ENCODE assay signal across 20 mouse cellular contexts in the genomic region with DNA sequence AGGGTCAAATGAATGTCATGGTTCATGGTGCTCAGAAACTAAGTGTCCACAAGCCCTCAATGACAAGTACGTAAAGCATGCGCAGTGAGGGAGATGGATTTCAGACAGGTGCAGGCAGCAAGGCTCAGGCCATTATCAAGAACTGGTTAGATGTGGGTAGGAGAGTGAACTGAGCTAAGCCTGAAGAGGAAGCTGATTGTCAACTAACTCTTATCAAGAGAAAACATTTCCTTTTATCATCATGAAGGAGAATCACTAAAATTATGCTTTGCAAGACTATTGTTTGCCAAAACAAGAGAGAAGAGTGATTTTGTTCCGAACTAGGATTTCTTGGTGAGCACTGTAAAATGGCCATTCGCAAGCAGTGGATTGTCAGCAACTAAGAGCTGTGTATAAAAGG.
A peak's percentile ranks its signal among the peaks of the same experiment; 100 is the strongest.
DNase-seq lines count a peak whose midpoint lies in the region; ATAC-seq and TF ChIP-seq lines count a peak whose summit lies in the region.
"Had no signal": no experiment of that assay in that cellular context is flagged by ENCODE, and none has a peak within 500 bp of the region (broad histone marks: within the 10 kb centered on the region; RNA-seq: fewer than 3 reads in every experiment).

No protein-coding gene starts in this region.

- peaks cover 13 to 21% of the 10 kb centered on the region in 2 experiments for H3K4me1 ChIP-seq in MEL (ENCODE audit: control insufficient read depth in 1 of 2, insufficient read depth in 2 of 2, low read length in 2 of 2)
- no peaks in the 10 kb centered on the region for H3K4me1 ChIP-seq in hindbrain, embryonic 14.5 days (replicated peaks; ENCODE audit: control insufficient read depth, insufficient read depth, low read length)

- H3K36me3 ChIP-seq in MEL (ENCODE audit: control insufficient read depth in 1 of 2, insufficient read depth in 2 of 2, low read length in 2 of 2) = peaks cover 0 to 27% of the 10 kb centered on the region in 2 experiments; a peak in 2 of 4 replicates
- H3K36me3 ChIP-seq in hindbrain, embryonic 14.5 days (replicated peaks; ENCODE audit: control insufficient read depth, insufficient read depth) = no peaks in the 10 kb centered on the region
- H3K36me3 ChIP-seq: G1E had no signal

- no peak overlapping the region for H3K9ac ChIP-seq in MEL (ENCODE audit: control insufficient read depth, low read depth, low read length, poor library complexity, severe bottlenecking)
- H3K9ac ChIP-seq in hindbrain, embryonic 14.5 days = no peak overlapping the region

- peak; percentile 57 to 65 for TF ChIP-seq EP300 in MEL (IDR thresholded peaks at IDR 0.05; ENCODE audit: low read depth in 1 of 2, low read length in 2 of 2)

- TF ChIP-seq CTCF in MEL (IDR thresholded peaks at IDR 0.05 in 2 of 3, conservative IDR thresholded peaks at IDR 0.05 in 1 of 3; ENCODE audit: control insufficient read depth in 1 of 3, insufficient read depth in 1 of 3, low read depth in 2 of 3, low read length in 3 of 3, poor library complexity in 1 of 3, severe bottlenecking in 1 of 3) = no peak

- no peaks in the 10 kb centered on the region for H3K79me2 ChIP-seq in MEL (ENCODE audit: control insufficient read depth, insufficient read depth, low read length, poor library complexity)

- no peaks in the 10 kb centered on the region for H3K9me3 ChIP-seq in MEL (replicated peaks; ENCODE audit: insufficient read depth, low read length)
- no peaks in the 10 kb centered on the region for H3K9me3 ChIP-seq in hindbrain, embryonic 14.5 days (ENCODE audit: control insufficient read depth, low read length)

- no peaks in the 10 kb centered on the region for H3K27me3 ChIP-seq in MEL (ENCODE audit: control insufficient read depth in 1 of 2, insufficient read depth in 2 of 2, low read length in 2 of 2)
- H3K27me3 ChIP-seq in hindbrain, embryonic 14.5 days (ENCODE audit: control insufficient read depth, insufficient read depth, low read length) = no peaks in the 10 kb centered on the region
- H3K27me3 ChIP-seq: CH12.LX had no signal

- no peak overlapping the region for H3K4me2 ChIP-seq in hindbrain, embryonic 14.5 days (replicated peaks)

- H3K27ac ChIP-seq in MEL (ENCODE audit: control insufficient read depth, low read depth, low read length) = no peak overlapping the region
- H3K27ac ChIP-seq in hindbrain, embryonic 14.5 days = no peak overlapping the region

- DNase-seq in embryo, embryonic 10 days (ENCODE audit: low spot score) = peak; percentile 4
- DNase-seq in embryo, embryonic 11 days = no peak
- DNase-seq in MEL (ENCODE audit: low read depth, low spot score) = peak; percentile 20
- no peak for DNase-seq in hindbrain, embryonic 14.5 days (ENCODE audit: low spot score)
- DNase-seq: adrenal gland, adult 2 months; adrenal gland, adult 8-10 months; adrenal gland, postnatal 10 days; adrenal gland, postnatal 14 days; adrenal gland, postnatal 25 days; adrenal gland, postnatal 36 days; B cell, adult 2 months; cerebellum, adult 11 months; cerebellum, adult 11-12 months; cerebellum, adult 18-20 months; cerebellum, adult 2 months had no signal

- no peak for TF ChIP-seq RAD21 in MEL (IDR thresholded peaks at IDR 0.05; ENCODE audit: low read depth, low read length)

- TF ChIP-seq POLR2A in MEL (IDR thresholded peaks at IDR 0.05; ENCODE audit: control insufficient read depth in 1 of 2, insufficient read depth in 1 of 2, low read depth in 1 of 2, low read length in 2 of 2, poor library complexity in 1 of 2) = no peak

- 94% methylated on average over 4 of the region's 4 CpGs for WGBS in hindbrain, embryonic 14.5 days

- ATAC-seq in hindbrain, embryonic 14.5 days (ENCODE audit: low FRiP score) = no peak
- ATAC-seq: activated CD4-positive, CD25-positive, alpha-beta regulatory T cell, adult 4 months; CD4-positive, CD25-positive, alpha-beta regulatory T cell, adult 4 months; Patski had no signal

- H3K4me3 ChIP-seq in MEL (ENCODE audit: control insufficient read depth in 1 of 2, insufficient read depth in 1 of 2, low read depth in 2 of 2, low read length in 2 of 2) = no peak overlapping the region
- H3K4me3 ChIP-seq in hindbrain, embryonic 14.5 days (replicated peaks; ENCODE audit: low read length) = no peak overlapping the region

TF ChIP-seq in MEL, 35 proteins besides CTCF, POLR2A, EP300 and RAD21:
- no peak for TF ChIP-seq POLR2AphosphoS5 (IDR thresholded peaks at IDR 0.05; ENCODE audit: borderline replicate concordance, low read depth, low read length)
- TF ChIP-seq MEF2A (IDR thresholded peaks at IDR 0.05; ENCODE audit: extremely low read depth, insufficient replicate concordance, low read depth, low read length, poor library complexity, severe bottlenecking) = no peak
- no peak for TF ChIP-seq USF1 (IDR thresholded peaks at IDR 0.05; ENCODE audit: low read depth, low read length)
- peak; percentile 54 for TF ChIP-seq GATA1 (IDR thresholded peaks at IDR 0.05; ENCODE audit: low read depth, low read length)
- no peak for TF ChIP-seq MAX (IDR thresholded peaks at IDR 0.05; ENCODE audit: low read length)
- no peak for TF ChIP-seq ZKSCAN1 (IDR thresholded peaks at IDR 0.05; ENCODE audit: low read depth, low read length)
- no peak for TF ChIP-seq HCFC1 (IDR thresholded peaks at IDR 0.05; ENCODE audit: low read depth, low read length)
- TF ChIP-seq UBTF (IDR thresholded peaks at IDR 0.05; ENCODE audit: borderline replicate concordance, insufficient read depth, low read depth, low read length) = no peak
- no peak for TF ChIP-seq USF2 (IDR thresholded peaks at IDR 0.05; ENCODE audit: borderline replicate concordance in 1 of 2, insufficient read depth in 1 of 2, low read depth in 1 of 2, low read length in 2 of 2)
- no peak for TF ChIP-seq JUND (IDR thresholded peaks at IDR 0.05; ENCODE audit: low read depth, low read length)
- no peak for TF ChIP-seq MAFK (IDR thresholded peaks at IDR 0.05; ENCODE audit: borderline replicate concordance, low read depth, low read length)
- TF ChIP-seq SMC3 (IDR thresholded peaks at IDR 0.05; ENCODE audit: low read depth, low read length) = no peak
- no peak for TF ChIP-seq MAZ (IDR thresholded peaks at IDR 0.05; ENCODE audit: low read depth, low read length)
- TF ChIP-seq TBP (IDR thresholded peaks at IDR 0.05; ENCODE audit: low read depth, low read length) = no peak
- TF ChIP-seq MXI1 (IDR thresholded peaks at IDR 0.05; ENCODE audit: low read depth, low read length) = no peak
- no peak for TF ChIP-seq MYB (IDR thresholded peaks at IDR 0.05; ENCODE audit: low read depth, low read length)
- TF ChIP-seq E2F4 (IDR thresholded peaks at IDR 0.05; ENCODE audit: borderline replicate concordance, low read depth, low read length) = no peak
- TF ChIP-seq ZC3H11A (IDR thresholded peaks at IDR 0.05; ENCODE audit: low read depth, low read length) = no peak
- TF ChIP-seq BHLHE40 (IDR thresholded peaks at IDR 0.05; ENCODE audit: borderline replicate concordance, low read depth, low read length) = no peak; the same call in 1 of the 2 replicates
- no peak for TF ChIP-seq ZMIZ1 (IDR thresholded peaks at IDR 0.05; ENCODE audit: low read depth, low read length)
- no peak for TF ChIP-seq MYC (IDR thresholded peaks at IDR 0.05; ENCODE audit: low read depth, low read length)
- peak; percentile 50; the same call in 1 of the 2 replicates for TF ChIP-seq NRF1 (IDR thresholded peaks at IDR 0.05; ENCODE audit: insufficient read depth, low read depth, low read length, poor library complexity, severe bottlenecking)
- TF ChIP-seq GABPA (IDR thresholded peaks at IDR 0.05; ENCODE audit: low read depth, low read length) = no peak
- TF ChIP-seq CHD1 (IDR thresholded peaks at IDR 0.05; ENCODE audit: low read depth, low read length) = no peak
- TF ChIP-seq CHD2 (IDR thresholded peaks at IDR 0.05; ENCODE audit: low read length) = no peak
- no peak for TF ChIP-seq TAL1 (IDR thresholded peaks at IDR 0.05; ENCODE audit: low read length)
- TF ChIP-seq TCF12 (IDR thresholded peaks at IDR 0.05; ENCODE audit: low read depth, low read length) = peak; percentile 84
- no peak for TF ChIP-seq ZNF384 (IDR thresholded peaks at IDR 0.05; ENCODE audit: low read depth, low read length)
- no peak for TF ChIP-seq POLR2AphosphoS2 (IDR thresholded peaks at IDR 0.05; ENCODE audit: low read length)
- no peak for TF ChIP-seq ELF1 (IDR thresholded peaks at IDR 0.05; ENCODE audit: low read depth, low read length)
- TF ChIP-seq KAT2A (conservative IDR thresholded peaks at IDR 0.05; ENCODE audit: low read depth, low read length) = no peak
- peak; percentile 91 for TF ChIP-seq RCOR1 (IDR thresholded peaks at IDR 0.05; ENCODE audit: low read depth, low read length)
- peak; percentile 62; the same call in 1 of the 2 replicates for TF ChIP-seq ETS1 (IDR thresholded peaks at IDR 0.05; ENCODE audit: low read depth, low read length)
- TF ChIP-seq NELFE (IDR thresholded peaks at IDR 0.05; ENCODE audit: low read depth, low read length) = no peak
- 0 out of 2 replicates have a peak, but pooled peaks have one; percentile 7 for TF ChIP-seq SIN3A (IDR thresholded peaks at IDR 0.05; ENCODE audit: low read length)

Comparison
In these comparisons a context has a peak if more than half of its experiments do, and no peak if none do; other contexts are left out.
1. DNase-seq: peak in embryo, embryonic 10 days (single experiment) and MEL (single experiment); none in embryo, embryonic 11 days (single experiment) and hindbrain, embryonic 14.5 days (single experiment).